Mouse (Mus musculus): ENCODE data around the gene Metrnl. TPM values are rescaled to one million over a fixed set of nuclear protein-coding genes. Genes with fewer than 3 reads are reported as not detected.
A peak's percentile ranks its signal among the peaks of the same experiment; 100 is the strongest.

The Metrnl gene
- total and polyA plus RNA-seq, 3 experiments = 0.33 to 1.1 (median 1.1) TPM

DNA sequence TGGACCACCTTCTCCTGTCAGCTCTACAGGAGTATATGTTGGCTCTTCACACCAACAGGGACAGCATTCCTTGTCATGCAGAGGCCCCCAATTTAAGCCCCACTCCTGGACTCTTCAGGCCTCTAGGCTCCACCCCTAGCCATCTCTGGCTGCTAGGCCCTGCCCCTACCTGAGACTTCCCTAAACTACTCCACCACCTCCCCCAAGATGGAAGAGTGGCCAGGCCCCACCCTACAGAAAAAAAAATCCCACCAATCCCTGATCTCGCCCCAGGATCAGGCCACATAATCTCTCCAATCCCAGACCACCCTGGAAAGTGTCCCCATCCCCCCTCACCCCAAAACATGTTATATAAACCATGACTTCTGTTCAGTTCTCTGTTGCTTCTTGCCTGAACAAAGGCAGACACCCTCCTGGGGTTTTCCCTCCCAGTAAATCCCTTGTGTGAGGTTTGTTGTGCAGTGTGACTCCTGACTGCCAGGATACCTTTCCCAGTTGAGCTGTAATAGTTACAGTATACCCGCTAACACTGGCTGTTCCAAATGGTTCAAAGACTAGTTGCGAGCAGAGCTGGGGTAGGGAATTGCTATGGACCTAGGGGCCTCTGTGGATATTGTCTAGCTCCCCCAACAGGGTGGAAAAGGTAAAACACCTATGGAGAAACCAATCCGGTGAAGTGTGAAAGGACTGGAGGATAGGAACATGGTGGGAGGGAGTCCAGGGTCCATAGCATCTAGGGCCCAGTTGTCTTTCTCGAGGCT lies 5.9 kb upstream of the Metrnl start:
- Histone ChIP-seq H3K4me3 (replicated peaks in 1 of 3; ENCODE audit: low read depth in 2 of 3, low read length in 2 of 3, poor library complexity in 1 of 3) (no peak overlapping the region), H3K27ac (ENCODE audit: insufficient read depth, low read depth) (no peak overlapping the region), H3K27me3 (replicated peaks) (no peaks in the 10 kb centered on the region), H3K4me2 (ENCODE audit: insufficient read depth, low read depth, poor library complexity, severe bottlenecking) (no peak overlapping the region), H3K9ac (ENCODE audit: insufficient read depth, low read depth) (no peak overlapping the region), H3K79me2 (replicated peaks; ENCODE audit: control insufficient read depth, extremely low read depth, insufficient read depth, poor library complexity, severe bottlenecking) (no peaks in the 10 kb centered on the region), H3K4me1 (ENCODE audit: control insufficient read depth in 1 of 2, insufficient read depth in 2 of 2) (peaks cover 0 to 15% of the 10 kb centered on the region in 2 experiments; a peak in 2 of 4 replicates), H3K36me3 (replicated peaks in 1 of 2; ENCODE audit: control insufficient read depth in 1 of 2, insufficient read depth in 1 of 2, low read length in 1 of 2) (no peaks in the 10 kb centered on the region), H3K9me3 (replicated peaks; ENCODE audit: low read length) (no peaks in the 10 kb centered on the region)
- TF ChIP-seq CTCF (conservative IDR thresholded peaks at IDR 0.05 in 1 of 2, IDR thresholded peaks at IDR 0.05 in 1 of 2; ENCODE audit: low read depth in 2 of 2, low read length in 2 of 2) (peak in 1 of 2 experiments; percentile 18; a peak in 1 of 4 replicates), UBTF (IDR thresholded peaks at IDR 0.05; ENCODE audit: low read depth, low read length) (no peak)
- peak; percentile 40 for DNase-seq (ENCODE audit: extremely low read depth)
- dilution Hi-C loops (cut with MboI; ENCODE audit: extremely low pct_ligation_motif_present, extremely low pct_unique_long_range_greater_than_20kb, low sequenced_read_pairs) (no loop called here), in situ Hi-C loops (cut with MboI; ENCODE audit: low pct_ligation_motif_present, low pct_unique_long_range_greater_than_20kb, low sequenced_read_pairs) (no loop called here)

DNA sequence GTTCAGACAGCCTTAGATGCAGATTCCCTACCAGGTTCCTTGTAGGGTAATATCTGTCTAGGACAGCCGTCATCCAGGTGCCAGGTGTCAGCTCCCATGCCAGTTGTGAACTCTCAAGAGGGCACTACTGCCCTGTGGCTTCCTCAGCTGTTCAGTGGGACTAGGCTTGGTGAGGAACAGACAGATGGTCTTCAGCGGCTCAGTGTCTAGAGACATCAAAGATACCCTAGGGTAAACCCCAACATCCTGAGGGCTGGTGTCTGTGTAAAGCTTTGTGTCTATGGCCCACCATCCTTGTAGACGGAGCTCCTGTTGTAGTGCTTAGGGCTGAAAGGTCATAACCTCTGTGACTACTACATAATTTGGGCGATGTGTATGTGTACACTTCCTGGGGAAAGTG lies 4.1 kb upstream of the Metrnl start:
- H3K27ac ChIP-seq (ENCODE audit: insufficient read depth, low read depth) = no peak overlapping the region

DNA sequence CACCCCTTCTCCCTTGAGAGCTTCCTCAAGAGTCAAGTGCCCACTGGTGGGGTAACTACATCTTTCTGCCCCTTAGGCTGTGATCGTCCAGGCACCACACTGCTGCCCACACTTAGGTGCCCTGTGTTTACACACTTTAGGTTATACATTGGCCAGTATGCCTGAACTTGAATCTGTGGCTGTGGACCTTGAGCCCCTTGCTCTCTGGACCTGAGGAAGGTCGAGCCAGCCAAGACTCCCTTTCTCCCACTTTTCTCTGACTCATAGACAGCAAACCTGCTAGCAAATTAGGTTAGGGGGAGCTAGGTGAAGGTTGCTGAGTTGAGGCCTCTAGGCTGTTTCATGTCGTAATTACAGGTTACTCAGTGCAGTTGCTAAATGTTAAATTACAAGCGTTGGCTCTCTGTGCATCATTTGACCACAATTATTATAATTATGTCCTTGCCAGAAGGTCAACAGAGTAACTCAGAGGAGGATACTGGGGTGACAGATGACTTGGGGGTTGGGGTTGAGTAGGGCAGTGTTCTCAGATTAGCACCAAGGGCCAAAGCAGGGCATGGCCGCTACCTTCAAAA lies 2.9 kb upstream of the Metrnl start:
- Histone ChIP-seq H3K79me2 (replicated peaks; ENCODE audit: control insufficient read depth, extremely low read depth, insufficient read depth, poor library complexity, severe bottlenecking) (no peaks in the 10 kb centered on the region), H3K4me1 (ENCODE audit: control insufficient read depth in 1 of 2, insufficient read depth in 2 of 2) (peaks cover 0 to 27% of the 10 kb centered on the region in 2 experiments; a peak in 2 of 4 replicates), H3K4me2 (ENCODE audit: insufficient read depth, low read depth, poor library complexity, severe bottlenecking) (no peak overlapping the region), H3K36me3 (replicated peaks in 1 of 2; ENCODE audit: control insufficient read depth in 1 of 2, insufficient read depth in 1 of 2, low read length in 1 of 2) (no peaks in the 10 kb centered on the region), H3K9ac (ENCODE audit: insufficient read depth, low read depth) (no peak overlapping the region), H3K4me3 (replicated peaks in 1 of 3; ENCODE audit: low read depth in 2 of 3, low read length in 2 of 3, poor library complexity in 1 of 3) (no peak overlapping the region), H3K27ac (ENCODE audit: insufficient read depth, low read depth) (no peak overlapping the region), H3K9me3 (replicated peaks; ENCODE audit: low read length) (no peaks in the 10 kb centered on the region), H3K27me3 (replicated peaks) (peaks cover 15% of the 10 kb centered on the region)
- in situ Hi-C loops (cut with MboI; ENCODE audit: low pct_ligation_motif_present, low pct_unique_long_range_greater_than_20kb, low sequenced_read_pairs) (no loop called here), dilution Hi-C loops (cut with MboI; ENCODE audit: extremely low pct_ligation_motif_present, extremely low pct_unique_long_range_greater_than_20kb, low sequenced_read_pairs) (no loop called here)
- no peak for DNase-seq (ENCODE audit: extremely low read depth)
- no peak for TF ChIP-seq CTCF (conservative IDR thresholded peaks at IDR 0.05 in 1 of 2, IDR thresholded peaks at IDR 0.05 in 1 of 2; ENCODE audit: low read depth in 2 of 2, low read length in 2 of 2)

More for the DNA sequence above, 4.1 kb upstream of the Metrnl start:
- no peak for TF ChIP-seq POLR2A (IDR thresholded peaks at IDR 0.05; ENCODE audit: low read depth, low read length)
- no peak for TF ChIP-seq PAX5 (IDR thresholded peaks at IDR 0.05; ENCODE audit: low read length)
- TF ChIP-seq ZMIZ1 (IDR thresholded peaks at IDR 0.05; ENCODE audit: low read depth, low read length) = no peak
- TF ChIP-seq GABPA (IDR thresholded peaks at IDR 0.05; ENCODE audit: insufficient replicate concordance, low read depth, low read length) = no peak
- no peak for TF ChIP-seq ELF1 (IDR thresholded peaks at IDR 0.05; ENCODE audit: low read depth, low read length)
- TF ChIP-seq MAFK (IDR thresholded peaks at IDR 0.05; ENCODE audit: insufficient replicate concordance, low read length) = no peak
- TF ChIP-seq BHLHE40 (IDR thresholded peaks at IDR 0.05; ENCODE audit: low read depth, low read length) = no peak
- TF ChIP-seq MAZ (IDR thresholded peaks at IDR 0.05; ENCODE audit: low read depth, low read length) = no peak
- no peak for TF ChIP-seq JUN (IDR thresholded peaks at IDR 0.05; ENCODE audit: insufficient read depth, low read depth, low read length)
- TF ChIP-seq SIN3A (IDR thresholded peaks at IDR 0.05; ENCODE audit: low read length) = no peak
- no peak for TF ChIP-seq ZNF384 (IDR thresholded peaks at IDR 0.05; ENCODE audit: low read depth, low read length)
- no peak for TF ChIP-seq EP300 (IDR thresholded peaks at IDR 0.05; ENCODE audit: low read length)
- TF ChIP-seq KAT2A (IDR thresholded peaks at IDR 0.05; ENCODE audit: insufficient replicate concordance, low read length) = no peak
- no peak for TF ChIP-seq USF1 (IDR thresholded peaks at IDR 0.05; ENCODE audit: low read depth, low read length)
- no peak for TF ChIP-seq CHD1 (IDR thresholded peaks at IDR 0.05; ENCODE audit: low read depth, low read length)
- TF ChIP-seq MYC (IDR thresholded peaks at IDR 0.05; ENCODE audit: low read depth, low read length) = no peak
- no peak for TF ChIP-seq TBP (conservative IDR thresholded peaks at IDR 0.05; ENCODE audit: low read depth, low read length)
- no peak for TF ChIP-seq USF2 (conservative IDR thresholded peaks at IDR 0.05; ENCODE audit: low read depth, low read length)
- no peak for DNase-seq (ENCODE audit: extremely low read depth)
- Histone ChIP-seq H3K4me3 (replicated peaks in 1 of 3; ENCODE audit: low read depth in 2 of 3, low read length in 2 of 3, poor library complexity in 1 of 3) (no peak overlapping the region), H3K4me1 (ENCODE audit: control insufficient read depth in 1 of 2, insufficient read depth in 2 of 2) (peaks cover 0 to 19% of the 10 kb centered on the region in 2 experiments; a peak in 2 of 4 replicates), H3K36me3 (replicated peaks in 1 of 2; ENCODE audit: control insufficient read depth in 1 of 2, insufficient read depth in 1 of 2, low read length in 1 of 2) (no peaks in the 10 kb centered on the region), H3K4me2 (ENCODE audit: insufficient read depth, low read depth, poor library complexity, severe bottlenecking) (no peak overlapping the region), H3K27me3 (replicated peaks) (peaks cover 5% of the 10 kb centered on the region), H3K9me3 (replicated peaks; ENCODE audit: low read length) (no peaks in the 10 kb centered on the region), H3K9ac (ENCODE audit: insufficient read depth, low read depth) (no peak overlapping the region), H3K79me2 (replicated peaks; ENCODE audit: control insufficient read depth, extremely low read depth, insufficient read depth, poor library complexity, severe bottlenecking) (no peaks in the 10 kb centered on the region)
- dilution Hi-C loops (cut with MboI; ENCODE audit: extremely low pct_ligation_motif_present, extremely low pct_unique_long_range_greater_than_20kb, low sequenced_read_pairs) (no loop called here), in situ Hi-C loops (cut with MboI; ENCODE audit: low pct_ligation_motif_present, low pct_unique_long_range_greater_than_20kb, low sequenced_read_pairs) (no loop called here)
